Mouse (Mus musculus): ENCODE results near the gene Zfp668. TPM values are rescaled to one million over a fixed set of nuclear protein-coding genes. Genes with fewer than 3 reads are reported as not detected.

Zfp668 gene
- polyA plus RNA-seq, 1 experiment from 2014 or later = 39.3 TPM

GRCm38 (mm10) chr7:127887781-127888180 is 11.2 kb upstream of the Zfp668 start:
- WGBS = 81% methylated on average over 3 of the region's 3 CpGs
- Histone ChIP-seq H3K4me1 (replicated peaks) (peaks cover 29% of the 10 kb centered on the region), H3K9me3 (no peaks in the 10 kb centered on the region), H3K4me3 (no peak overlapping the region), H3K27me3 (no peaks in the 10 kb centered on the region), H3K9ac (no peak overlapping the region), H3K27ac (no peak overlapping the region), H3K36me3 (peaks cover 88% of the 10 kb centered on the region), H3K4me2 (no peak overlapping the region)
- ATAC-seq (ENCODE audit: low FRiP score) = no peak

- no peak overlapping the region for H3K27ac ChIP-seq
- H3K36me3 ChIP-seq = peaks cover 89% of the 10 kb centered on the region
- no peak for ATAC-seq (ENCODE audit: low FRiP score)
- WGBS = 87% methylated on average over 8 of the region's 8 CpGs
- H3K4me3 ChIP-seq = no peak overlapping the region
- H3K4me1 ChIP-seq (replicated peaks) = peaks cover 35% of the 10 kb centered on the region
- H3K9ac ChIP-seq = no peak overlapping the region
- no peak overlapping the region for H3K4me2 ChIP-seq
- no peaks in the 10 kb centered on the region for H3K27me3 ChIP-seq
- no peaks in the 10 kb centered on the region for H3K9me3 ChIP-seq
Observed at GRCm38 (mm10) chr7:127887191-127887590, 10.6 kb upstream of the Zfp668 start.

- peaks cover 36% of the 10 kb centered on the region for H3K4me1 ChIP-seq (replicated peaks)
- H3K36me3 ChIP-seq = peaks cover 95% of the 10 kb centered on the region
- no peak for ATAC-seq (ENCODE audit: low FRiP score)
- no peaks in the 10 kb centered on the region for H3K27me3 ChIP-seq
- H3K9me3 ChIP-seq = no peaks in the 10 kb centered on the region
- whole genome bisulfite sequencing = 94% methylated on average over 6 of the region's 6 CpGs
- H3K27ac ChIP-seq = no peak overlapping the region
- H3K4me3 ChIP-seq = no peak overlapping the region
- H3K4me2 ChIP-seq = no peak overlapping the region
- 0 out of 2 replicates have a peak overlapping the region, but pooled peaks have one; percentile 35 for H3K9ac ChIP-seq
Observed at GRCm38 (mm10) chr7:127886551-127886950, 9.9 kb upstream of the Zfp668 start.

- Histone ChIP-seq H3K9me3 (no peaks in the 10 kb centered on the region), H3K4me1 (replicated peaks) (peaks cover 36% of the 10 kb centered on the region), H3K4me3 (no peak overlapping the region), H3K36me3 (peaks cover 99% of the 10 kb centered on the region), H3K27ac (no peak overlapping the region), H3K27me3 (no peaks in the 10 kb centered on the region), H3K4me2 (no peak overlapping the region), H3K9ac (no peak overlapping the region)
- 76% methylated on average over 6 of the region's 6 CpGs for WGBS
- no peak for ATAC-seq (ENCODE audit: low FRiP score)
Observed at GRCm38 (mm10) chr7:127885951-127886350, 9.3 kb upstream of the Zfp668 start.

GRCm38 (mm10) chr7:127880431-127880830 is 3.8 kb upstream of the Zfp668 start:
- Histone ChIP-seq H3K4me2 (no peak overlapping the region), H3K4me1 (replicated peaks) (peaks cover 50% of the 10 kb centered on the region), H3K4me3 (no peak overlapping the region), H3K27me3 (no peaks in the 10 kb centered on the region), H3K36me3 (peaks cover 73% of the 10 kb centered on the region), H3K9me3 (no peaks in the 10 kb centered on the region), H3K9ac (no peak overlapping the region), H3K27ac (no peak overlapping the region)
- 86% methylated on average over 12 of the region's 12 CpGs for WGBS
- no peak for ATAC-seq (ENCODE audit: low FRiP score)

GRCm38 (mm10) chr7:127879301-127879700 is 2.7 kb upstream of the Zfp668 start:
- Histone ChIP-seq H3K9ac (no peak overlapping the region), H3K4me1 (replicated peaks) (peaks cover 43% of the 10 kb centered on the region), H3K4me2 (no peak overlapping the region), H3K9me3 (no peaks in the 10 kb centered on the region), H3K4me3 (no peak overlapping the region), H3K27ac (no peak overlapping the region), H3K36me3 (peaks cover 62% of the 10 kb centered on the region), H3K27me3 (no peaks in the 10 kb centered on the region)
- WGBS = 97% methylated on average over 9 of the region's 9 CpGs
- no peak for ATAC-seq (ENCODE audit: low FRiP score)

GRCm38 (mm10) chr7:127876041-127876466 is 574 bp downstream of the Zfp668 start, which contains the start of gene Zfp646:
Zfp646 (plus strand) TSS chr7:127876221.
- peaks cover 43% of the 10 kb centered on the region for H3K36me3 ChIP-seq

GRCm38 (mm10) chr7:127875627-127876001 is 1.0 kb downstream of the Zfp668 start:
- WGBS = under 1% methylated on average over 36 of the region's 43 CpGs
- H3K4me2 ChIP-seq = peak overlapping the region; percentile 91
- H3K27me3 ChIP-seq = no peaks in the 10 kb centered on the region
- H3K9ac ChIP-seq = peak overlapping the region; percentile 91
- no peaks in the 10 kb centered on the region for H3K9me3 ChIP-seq
- peak; percentile 95 for ATAC-seq (ENCODE audit: low FRiP score)
- H3K36me3 ChIP-seq = peaks cover 40% of the 10 kb centered on the region
- H3K4me3 ChIP-seq = peak overlapping the region; percentile 94
- H3K4me1 ChIP-seq (replicated peaks) = peaks cover 39% of the 10 kb centered on the region
- peak overlapping the region; percentile 100 for H3K27ac ChIP-seq

More at GRCm38 (mm10) chr7:127876041-127876466, 574 bp downstream of the Zfp668 start, which contains the start of gene Zfp646:
- Histone ChIP-seq H3K4me3 (peak within 1 kb of the TSS; percentile 94), H3K4me2 (peak within 1 kb of the TSS; percentile 91), H3K9ac (peak within 1 kb of the TSS; percentile 91), H3K27me3 (no peaks in the 10 kb centered on the region), H3K27ac (peak within 1 kb of the TSS; percentile 100), H3K9me3 (no peaks in the 10 kb centered on the region), H3K4me1 (replicated peaks) (peaks cover 39% of the 10 kb centered on the region)
- under 1% methylated on average over 41 of the region's 41 CpGs for WGBS
- peak; percentile 91 for ATAC-seq (ENCODE audit: low FRiP score)

- Histone ChIP-seq H3K4me3 (peak overlapping the region; percentile 94), H3K4me1 (replicated peaks) (peaks cover 41% of the 10 kb centered on the region), H3K4me2 (peak overlapping the region; percentile 91), H3K27ac (peak overlapping the region; percentile 100), H3K9me3 (no peaks in the 10 kb centered on the region), H3K9ac (peak overlapping the region; percentile 91), H3K36me3 (peaks cover 39% of the 10 kb centered on the region), H3K27me3 (no peaks in the 10 kb centered on the region)
- 4% methylated on average over 20 of the region's 20 CpGs for WGBS
- ATAC-seq (ENCODE audit: low FRiP score) = peak; percentile 56; the same call in 1 of the 2 replicates
Observed at GRCm38 (mm10) chr7:127874812-127875626, 1.6 kb downstream of the Zfp668 start.

GRCm38 (mm10) chr7:127870136-127870821 is 6.3 kb downstream of the Zfp668 start:
- Histone ChIP-seq H3K4me2 (no peak overlapping the region), H3K27me3 (no peaks in the 10 kb centered on the region), H3K27ac (no peak overlapping the region), H3K9me3 (no peaks in the 10 kb centered on the region), H3K4me1 (replicated peaks) (peaks cover 39% of the 10 kb centered on the region), H3K36me3 (peaks cover 54% of the 10 kb centered on the region), H3K9ac (no peak overlapping the region), H3K4me3 (no peak overlapping the region)
- WGBS = 80% methylated on average over 5 of the region's 5 CpGs
- ATAC-seq (ENCODE audit: low FRiP score) = no peak

GRCm38 (mm10) chr7:127869149-127869810 is 7.3 kb downstream of the Zfp668 start:
- Histone ChIP-seq H3K9me3 (no peaks in the 10 kb centered on the region), H3K4me3 (no peak overlapping the region), H3K4me2 (no peak overlapping the region), H3K9ac (0 out of 2 replicates have a peak overlapping the region, but pooled peaks have one; percentile 15), H3K4me1 (replicated peaks) (peaks cover 34% of the 10 kb centered on the region), H3K27me3 (no peaks in the 10 kb centered on the region), H3K27ac (peak overlapping the region; percentile 66), H3K36me3 (peaks cover 64% of the 10 kb centered on the region)
- WGBS = 74% methylated on average over 3 of the region's 3 CpGs
- no peak for ATAC-seq (ENCODE audit: low FRiP score)

- H3K4me3 ChIP-seq = no peak overlapping the region
- no peak overlapping the region for H3K27ac ChIP-seq
- H3K4me2 ChIP-seq = no peak overlapping the region
- no peak overlapping the region for H3K9ac ChIP-seq
- H3K36me3 ChIP-seq = peaks cover 58% of the 10 kb centered on the region
- H3K27me3 ChIP-seq = no peaks in the 10 kb centered on the region
- no peaks in the 10 kb centered on the region for H3K9me3 ChIP-seq
- ATAC-seq (ENCODE audit: low FRiP score) = no peak
- peaks cover 19% of the 10 kb centered on the region for H3K4me1 ChIP-seq (replicated peaks)
- 98% methylated on average over 18 of the region's 18 CpGs for WGBS
Observed at GRCm38 (mm10) chr7:127867641-127868040, 9.0 kb downstream of the Zfp668 start.
